Mouse (Mus musculus): Measurements from ENCODE around the gene Arrdc1. TPM values are rescaled to one million over a fixed set of nuclear protein-coding genes. Genes with fewer than 3 reads are reported as not detected.
"Not testable (repeated sequence)": the region's sequence is repeated elsewhere in the genome, so short reads cannot be mapped to it uniquely, and the experiment has no call there.

Gene Arrdc1
- 272 and 315 TPM in 2 replicates for polyA plus RNA-seq (2012; rRNA removed)

DNA sequence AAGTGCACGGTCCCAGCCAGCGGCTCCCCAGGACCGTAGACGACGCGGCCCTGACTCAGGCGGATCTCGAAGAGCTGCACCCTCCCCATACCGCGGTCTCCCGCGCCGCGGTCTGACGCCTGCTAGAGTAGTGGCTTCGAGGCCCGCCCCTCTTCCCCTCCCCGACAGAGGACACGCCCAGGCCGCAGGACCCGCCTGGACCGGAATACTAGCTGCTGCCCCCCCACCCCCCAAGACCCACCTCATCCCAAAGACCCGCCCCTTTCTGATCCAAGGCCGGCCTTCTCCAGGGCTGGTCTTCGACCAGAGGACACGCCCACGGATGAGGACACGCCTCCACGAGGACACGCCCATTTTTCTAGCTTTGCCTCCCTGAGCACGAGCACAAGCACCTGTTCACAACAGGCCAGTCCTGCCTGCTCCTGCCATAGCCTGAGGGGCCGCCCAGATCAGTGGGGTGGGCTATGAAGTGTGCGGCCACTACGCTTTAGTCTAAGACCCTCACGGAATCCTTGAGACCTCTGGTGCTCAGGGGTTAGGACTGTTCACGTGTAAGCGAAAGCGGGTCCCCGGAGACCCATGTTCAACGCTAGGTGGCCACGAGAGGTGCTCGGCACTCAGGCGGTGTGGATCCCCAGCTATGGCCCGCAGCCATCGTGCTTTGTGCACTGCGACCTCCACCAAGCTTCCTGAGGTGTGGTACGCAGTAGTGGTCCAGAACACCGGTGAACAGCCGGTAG lies at the start of gene Arrdc1:
Gene Arrdc1 (minus strand): TSS at position 196 of the 740 bp plus-strand sequence.
- DNase-seq = peak; percentile 94
- Histone ChIP-seq H3K36me3 (ENCODE audit: control insufficient read depth, insufficient read depth, low read length) (no peaks in the 10 kb centered on the region), H3K4me3 (ENCODE audit: control insufficient read depth, insufficient read depth, low read length) (peak within 1 kb of the TSS; percentile 64), H3K27ac (ENCODE audit: control insufficient read depth, insufficient read depth, low read length) (peak within 1 kb of the TSS; percentile 13), H3K4me1 (replicated peaks; ENCODE audit: control insufficient read depth, insufficient read depth, low read length) (peaks cover 12% of the 10 kb centered on the region), H3K27me3 (ENCODE audit: control insufficient read depth, insufficient read depth, low read length) (no peaks in the 10 kb centered on the region)
- WGBS = under 1% methylated on average over 49 of the region's 49 CpGs
- peak; percentile 54 for TF ChIP-seq POLR2A (IDR thresholded peaks at IDR 0.05; ENCODE audit: control insufficient read depth, extremely low read depth, insufficient read depth, low read length, poor library complexity)
- TF ChIP-seq CTCF (IDR thresholded peaks at IDR 0.05; ENCODE audit: borderline replicate concordance, control insufficient read depth, extremely low read depth, insufficient read depth, low read length, poor library complexity) = peak; percentile 85

DNA sequence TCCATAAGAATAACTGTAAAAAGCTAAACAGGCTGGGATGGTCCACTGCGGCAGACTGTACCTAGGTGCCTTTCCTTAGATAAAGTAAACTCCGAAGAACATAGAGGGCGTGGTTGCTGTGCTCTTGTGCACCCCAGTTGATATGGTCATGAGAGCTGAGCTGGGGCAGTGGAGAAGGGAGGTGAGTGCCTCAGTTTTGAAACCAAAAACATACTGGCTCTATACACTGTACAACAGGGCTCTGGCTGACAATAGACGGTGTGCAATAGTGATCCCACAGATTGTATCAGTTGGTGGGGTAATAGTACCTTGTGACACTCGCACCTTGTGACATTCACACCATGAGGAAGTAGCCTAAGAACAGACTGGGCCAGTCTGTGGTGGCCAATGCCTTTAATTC lies 41.9 kb upstream of the Arrdc1 start:
- peaks cover 7% of the 10 kb centered on the region; the same call in 1 of the 2 replicates for H3K4me1 ChIP-seq (replicated peaks; ENCODE audit: control insufficient read depth, insufficient read depth, low read length)
- peaks cover 4% of the 10 kb centered on the region; the same call in 1 of the 2 replicates for H3K36me3 ChIP-seq (ENCODE audit: control insufficient read depth, insufficient read depth, low read length)
- DNase-seq = no peak
- no peak overlapping the region for H3K4me3 ChIP-seq (ENCODE audit: control insufficient read depth, insufficient read depth, low read length)
- H3K27ac ChIP-seq (ENCODE audit: control insufficient read depth, insufficient read depth, low read length) = no peak overlapping the region
- H3K27me3 ChIP-seq (ENCODE audit: control insufficient read depth, insufficient read depth, low read length) = no peaks in the 10 kb centered on the region
- 89% methylated on average over 5 of the region's 5 CpGs for WGBS
- TF ChIP-seq CTCF (IDR thresholded peaks at IDR 0.05; ENCODE audit: borderline replicate concordance, control insufficient read depth, extremely low read depth, insufficient read depth, low read length, poor library complexity) (no peak), POLR2A (IDR thresholded peaks at IDR 0.05; ENCODE audit: control insufficient read depth, extremely low read depth, insufficient read depth, low read length, poor library complexity) (no peak)

DNA sequence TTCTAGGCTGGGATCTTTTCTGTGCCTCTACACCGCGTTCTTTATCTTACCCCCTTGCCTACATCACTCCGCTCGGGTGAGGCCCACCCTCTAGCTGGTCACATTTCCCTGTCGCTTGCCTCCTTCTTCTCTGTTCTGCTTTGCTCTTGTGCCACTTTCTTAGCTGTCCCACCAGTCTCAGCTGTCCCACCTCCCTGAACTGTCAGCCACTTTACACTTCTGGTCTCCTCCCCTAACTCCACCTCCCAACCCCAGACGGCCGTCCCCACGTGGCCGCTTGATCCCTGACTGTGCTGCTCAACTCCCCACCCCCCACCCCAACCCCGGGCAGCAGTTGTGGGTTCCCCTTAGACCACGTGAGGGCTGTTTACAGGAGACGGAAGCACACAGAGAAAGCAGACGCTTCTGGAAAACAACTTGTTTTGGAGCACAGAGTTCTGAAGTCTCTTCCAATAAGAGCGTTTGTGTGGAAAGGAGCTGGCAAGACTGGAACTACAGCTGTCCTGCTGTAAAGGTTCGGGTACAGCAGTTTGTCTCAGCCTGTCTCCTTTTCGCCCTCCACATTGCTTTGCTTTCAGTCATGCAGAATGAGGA lies 40.7 kb upstream of the Arrdc1 start, which contains the start of gene Pnpla7:
Gene Pnpla7 (plus strand): TSS at position 330 of the 594 bp plus-strand sequence.
- under 1% methylated on average over 16 of the region's 16 CpGs for WGBS
- peaks cover 7% of the 10 kb centered on the region; the same call in 1 of the 2 replicates for H3K4me1 ChIP-seq (replicated peaks; ENCODE audit: control insufficient read depth, insufficient read depth, low read length)
- TF ChIP-seq POLR2A (IDR thresholded peaks at IDR 0.05; ENCODE audit: control insufficient read depth, extremely low read depth, insufficient read depth, low read length, poor library complexity) (0 out of 2 replicates have a peak, but pooled peaks have one; percentile 12), CTCF (IDR thresholded peaks at IDR 0.05; ENCODE audit: borderline replicate concordance, control insufficient read depth, extremely low read depth, insufficient read depth, low read length, poor library complexity) (no peak)
- H3K27me3 ChIP-seq (ENCODE audit: control insufficient read depth, insufficient read depth, low read length) = no peaks in the 10 kb centered on the region
- H3K36me3 ChIP-seq (ENCODE audit: control insufficient read depth, insufficient read depth, low read length) = peaks cover 3% of the 10 kb centered on the region; the same call in 1 of the 2 replicates
- H3K27ac ChIP-seq (ENCODE audit: control insufficient read depth, insufficient read depth, low read length) = peak within 1 kb of the TSS; percentile 90
- DNase-seq = peak; percentile 81
- peak within 1 kb of the TSS; percentile 93 for H3K4me3 ChIP-seq (ENCODE audit: control insufficient read depth, insufficient read depth, low read length)

DNA sequence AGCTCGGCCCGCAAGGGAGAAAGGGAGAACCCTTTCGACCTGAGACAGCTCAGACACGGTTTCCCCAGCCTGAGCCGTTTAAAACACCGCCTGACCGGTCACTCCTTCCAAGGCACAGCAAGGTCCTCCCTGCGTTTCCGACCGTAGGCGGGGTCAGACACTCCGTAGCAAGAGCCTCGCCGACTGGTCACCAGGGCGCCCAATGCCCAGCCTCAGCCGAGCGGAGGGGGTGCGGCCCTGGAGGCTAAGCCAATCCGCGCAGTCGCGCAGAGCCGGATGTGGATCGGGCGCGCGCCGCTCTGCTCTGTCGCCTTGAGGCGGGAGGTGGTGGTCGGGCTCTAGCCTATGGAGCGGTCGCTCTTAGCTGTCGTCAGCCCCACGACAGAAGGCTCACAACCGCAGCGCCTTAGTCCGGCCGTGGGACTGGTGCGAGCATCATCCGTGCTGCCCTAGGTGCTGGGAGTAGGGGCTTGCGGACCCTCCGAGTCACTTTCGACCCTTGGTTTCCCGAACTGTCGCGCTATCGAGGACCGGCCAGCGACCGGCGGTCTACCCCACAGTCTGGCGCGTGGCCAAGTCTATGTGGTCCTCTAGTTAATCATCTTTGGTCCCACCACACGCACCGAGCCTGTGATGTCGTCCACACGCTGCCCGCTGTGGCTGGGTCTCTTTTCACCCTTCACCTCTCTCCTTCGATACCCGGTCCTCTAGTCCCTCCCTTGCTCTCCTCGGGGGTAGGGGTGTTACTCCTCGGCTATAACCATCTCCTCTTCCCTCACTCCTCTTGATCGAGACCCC lies 40.1 kb upstream of the Arrdc1 start, which contains the start of gene Mrpl41:
Gene Mrpl41 (minus strand): TSS at position 193 of the 798 bp plus-strand sequence.
- H3K27ac ChIP-seq (ENCODE audit: control insufficient read depth, insufficient read depth, low read length) = peak within 1 kb of the TSS; percentile 90
- H3K36me3 ChIP-seq (ENCODE audit: control insufficient read depth, insufficient read depth, low read length) = peaks cover 5% of the 10 kb centered on the region; the same call in 1 of the 2 replicates
- DNase-seq = peak; percentile 94
- H3K27me3 ChIP-seq (ENCODE audit: control insufficient read depth, insufficient read depth, low read length) = no peaks in the 10 kb centered on the region
- WGBS = under 1% methylated on average over 64 of the region's 64 CpGs
- H3K4me3 ChIP-seq (ENCODE audit: control insufficient read depth, insufficient read depth, low read length) = peak within 1 kb of the TSS; percentile 93
- H3K4me1 ChIP-seq (replicated peaks; ENCODE audit: control insufficient read depth, insufficient read depth, low read length) = peaks cover 7% of the 10 kb centered on the region; the same call in 1 of the 2 replicates
- TF ChIP-seq POLR2A (IDR thresholded peaks at IDR 0.05; ENCODE audit: control insufficient read depth, extremely low read depth, insufficient read depth, low read length, poor library complexity) = peak; percentile 93
- peak; percentile 66; the same call in 1 of the 2 replicates for TF ChIP-seq CTCF (IDR thresholded peaks at IDR 0.05; ENCODE audit: borderline replicate concordance, control insufficient read depth, extremely low read depth, insufficient read depth, low read length, poor library complexity)

DNA sequence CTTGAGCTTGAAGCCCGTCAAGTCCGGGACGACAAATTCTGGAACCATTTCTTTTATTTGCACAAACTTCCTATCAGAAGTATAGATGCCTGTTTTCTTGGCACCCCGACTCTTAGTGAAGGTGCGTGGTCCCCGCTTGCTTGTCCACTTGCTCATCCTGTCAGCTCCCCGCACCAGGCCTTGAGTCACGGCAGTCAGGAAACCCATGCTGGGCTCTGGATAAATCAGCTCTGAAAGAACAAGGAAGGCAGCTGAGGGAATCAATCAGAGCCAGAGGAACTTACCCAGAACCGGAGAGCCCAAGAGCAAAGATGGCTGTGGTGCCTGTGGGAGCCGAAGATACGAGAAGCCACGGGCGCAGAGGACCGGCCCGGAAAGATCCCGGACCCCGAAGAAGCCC lies 39.4 kb upstream of the Arrdc1 start:
- Histone ChIP-seq H3K27ac (ENCODE audit: control insufficient read depth, insufficient read depth, low read length) (peak overlapping the region; percentile 22), H3K4me3 (ENCODE audit: control insufficient read depth, insufficient read depth, low read length) (peak overlapping the region; percentile 93)
- WGBS = 0% methylated on average over 17 of the region's 17 CpGs
- not testable (repeated sequence) for H3K4me1 ChIP-seq (replicated peaks; ENCODE audit: control insufficient read depth, insufficient read depth, low read length); H3K27me3 ChIP-seq (ENCODE audit: control insufficient read depth, insufficient read depth, low read length); H3K36me3 ChIP-seq (ENCODE audit: control insufficient read depth, insufficient read depth, low read length); DNase-seq

DNA sequence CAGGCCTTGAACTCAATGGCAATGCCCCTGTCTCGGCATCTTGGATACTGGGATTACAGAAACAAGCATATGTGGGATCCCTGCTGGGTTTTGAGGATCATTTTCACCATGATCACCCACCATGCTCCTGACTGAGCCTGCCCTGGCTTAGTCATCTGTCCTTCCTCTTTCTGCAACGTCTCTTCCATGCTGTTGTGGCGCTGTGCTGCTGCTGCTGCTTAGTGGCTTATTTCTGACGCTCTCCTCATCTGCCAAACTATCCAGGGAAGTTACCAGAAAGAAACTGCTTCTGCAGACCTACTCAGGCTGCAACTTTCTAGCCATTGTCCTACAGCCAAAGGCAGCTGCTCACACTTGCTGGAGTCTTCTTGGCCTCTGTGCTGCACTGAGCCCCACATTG lies 35.3 kb upstream of the Arrdc1 start:
- Histone ChIP-seq H3K4me1 (replicated peaks; ENCODE audit: control insufficient read depth, insufficient read depth, low read length) (peaks cover 2% of the 10 kb centered on the region; the same call in 1 of the 2 replicates), H3K4me3 (ENCODE audit: control insufficient read depth, insufficient read depth, low read length) (no peak overlapping the region), H3K27me3 (ENCODE audit: control insufficient read depth, insufficient read depth, low read length) (no peaks in the 10 kb centered on the region), H3K27ac (ENCODE audit: control insufficient read depth, insufficient read depth, low read length) (no peak overlapping the region), H3K36me3 (ENCODE audit: control insufficient read depth, insufficient read depth, low read length) (peaks cover 23% of the 10 kb centered on the region)
- 81% methylated on average over 4 of the region's 4 CpGs for WGBS
- TF ChIP-seq POLR2A (IDR thresholded peaks at IDR 0.05; ENCODE audit: control insufficient read depth, extremely low read depth, insufficient read depth, low read length, poor library complexity) = no peak
- no peak for TF ChIP-seq CTCF (IDR thresholded peaks at IDR 0.05; ENCODE audit: borderline replicate concordance, control insufficient read depth, extremely low read depth, insufficient read depth, low read length, poor library complexity)
- DNase-seq = no peak

Measured in thymus, adult 2 months (tissue).